Mouse (Mus musculus): Measurements from ENCODE around the gene Il15.

Gene Il15

DNA sequence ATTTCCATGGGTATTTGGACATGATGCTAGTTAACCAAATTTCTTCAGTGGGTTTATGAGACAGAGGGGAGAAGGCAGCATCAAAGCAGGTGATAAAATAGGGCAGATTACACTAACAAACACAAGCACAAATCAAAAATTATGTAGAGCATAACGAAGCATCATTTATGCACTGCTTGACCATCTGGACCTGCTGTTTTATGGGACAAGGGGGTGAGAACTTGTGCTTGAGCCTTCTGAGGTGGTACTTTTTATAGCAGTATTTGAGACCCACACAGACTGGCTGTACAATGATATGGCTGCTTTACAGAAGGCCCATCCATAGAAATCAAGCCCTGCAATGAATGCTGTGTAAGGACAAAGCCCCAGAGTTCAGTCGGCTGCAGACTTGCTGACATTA is 46.9 kb downstream of the Il15 start:
- ATAC-seq (ENCODE audit: low TSS enrichment), result no peak

DNA sequence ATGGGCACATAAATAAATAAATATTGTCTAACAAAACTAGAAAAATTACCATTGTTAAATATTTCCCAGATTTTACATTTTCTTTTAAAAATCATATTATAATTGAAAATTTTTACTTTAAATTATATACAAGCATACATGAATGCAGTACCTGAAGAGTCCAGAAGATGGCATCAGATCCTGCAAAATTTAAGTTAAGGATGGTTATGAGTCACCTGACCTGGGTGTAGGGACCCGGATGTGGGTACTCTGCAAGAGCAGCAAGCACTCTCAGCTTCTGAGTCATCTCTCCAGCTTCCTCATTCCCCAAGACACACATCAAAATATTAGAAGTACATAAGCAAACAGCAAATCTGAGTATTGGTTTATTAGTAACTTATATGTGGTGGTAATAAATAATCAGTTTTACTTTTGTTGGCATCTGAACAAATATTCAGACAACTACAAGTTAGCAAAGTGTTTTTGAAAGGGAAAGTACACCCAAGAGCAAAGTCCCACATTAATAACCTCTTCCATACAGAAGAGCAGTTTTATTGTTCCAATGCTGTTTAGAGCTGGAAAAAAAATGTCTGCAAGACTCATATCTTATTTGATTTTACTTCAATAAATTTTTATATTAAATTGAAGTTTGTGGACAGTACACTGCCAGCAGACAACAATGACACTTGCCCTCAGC is 51.6 kb downstream of the Il15 start:
- no peak for ATAC-seq (ENCODE audit: low TSS enrichment)

DNA sequence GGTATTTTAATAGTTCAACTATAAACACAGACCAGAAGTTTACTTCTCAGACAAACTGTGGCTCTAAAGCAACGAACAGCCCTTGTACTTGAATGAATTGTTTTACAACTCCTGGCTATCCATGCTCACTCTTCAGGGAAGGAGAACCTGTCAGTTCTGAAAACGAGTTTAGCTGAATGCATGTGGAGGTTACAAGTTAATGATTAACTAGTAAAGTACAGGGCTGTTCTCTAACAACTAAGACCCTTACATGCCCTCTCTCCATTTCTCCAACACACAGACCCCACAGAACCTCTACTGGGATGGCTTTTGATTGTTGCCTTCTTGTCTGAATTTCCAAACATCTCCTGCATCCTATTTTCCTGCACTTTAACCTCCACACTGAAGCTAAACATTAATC is 53.7 kb downstream of the Il15 start:
- no peak for ATAC-seq (ENCODE audit: low TSS enrichment)

DNA sequence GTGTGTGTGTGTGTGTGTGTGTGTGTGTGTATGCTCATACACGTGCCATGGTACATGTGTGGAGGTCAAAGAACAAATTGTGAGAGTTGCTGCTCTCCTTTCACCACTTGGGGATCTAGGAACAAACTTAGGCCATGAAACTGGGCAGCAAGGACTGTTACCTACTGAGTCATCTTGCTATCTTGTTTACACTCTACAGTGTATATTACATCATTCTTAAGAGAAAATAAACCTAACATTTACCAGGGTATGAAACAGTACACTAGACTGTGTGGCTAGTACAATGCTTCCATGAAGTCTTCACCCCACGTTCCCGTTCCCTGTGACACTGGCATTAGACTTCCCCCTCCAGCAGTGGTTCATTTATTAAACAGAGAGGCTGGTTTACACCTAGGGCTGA is 56.5 kb downstream of the Il15 start:
- ATAC-seq (ENCODE audit: low TSS enrichment), result no peak

DNA sequence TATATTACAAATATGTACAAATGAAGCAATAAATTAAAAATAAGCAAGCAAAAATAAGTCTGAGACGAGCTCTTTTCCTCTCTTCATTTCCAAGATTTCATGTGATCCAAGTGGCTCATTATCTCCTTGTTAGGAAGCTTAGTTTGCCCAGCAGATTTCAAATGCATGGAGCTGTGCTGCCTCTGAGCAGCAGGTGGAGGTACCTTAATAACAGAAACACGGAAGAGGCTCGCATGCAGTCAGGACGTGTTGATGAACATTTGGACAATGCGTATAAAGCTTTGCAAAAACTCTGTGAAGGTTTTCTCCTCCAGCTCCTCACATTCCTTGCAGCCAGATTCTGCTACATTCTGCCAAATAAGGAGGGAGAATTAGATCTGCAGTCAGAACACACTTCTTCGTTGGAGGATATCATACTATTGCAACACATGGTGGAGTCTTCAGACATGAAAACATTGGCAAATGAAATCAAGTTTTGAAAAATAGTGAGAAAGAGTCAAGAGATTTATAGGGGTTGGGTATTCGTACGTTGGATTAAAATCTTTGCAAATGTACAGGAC is 71.3 kb downstream of the Il15 start:
- ATAC-seq (ENCODE audit: low TSS enrichment), result no peak; the same call in 1 of the 2 replicates

DNA sequence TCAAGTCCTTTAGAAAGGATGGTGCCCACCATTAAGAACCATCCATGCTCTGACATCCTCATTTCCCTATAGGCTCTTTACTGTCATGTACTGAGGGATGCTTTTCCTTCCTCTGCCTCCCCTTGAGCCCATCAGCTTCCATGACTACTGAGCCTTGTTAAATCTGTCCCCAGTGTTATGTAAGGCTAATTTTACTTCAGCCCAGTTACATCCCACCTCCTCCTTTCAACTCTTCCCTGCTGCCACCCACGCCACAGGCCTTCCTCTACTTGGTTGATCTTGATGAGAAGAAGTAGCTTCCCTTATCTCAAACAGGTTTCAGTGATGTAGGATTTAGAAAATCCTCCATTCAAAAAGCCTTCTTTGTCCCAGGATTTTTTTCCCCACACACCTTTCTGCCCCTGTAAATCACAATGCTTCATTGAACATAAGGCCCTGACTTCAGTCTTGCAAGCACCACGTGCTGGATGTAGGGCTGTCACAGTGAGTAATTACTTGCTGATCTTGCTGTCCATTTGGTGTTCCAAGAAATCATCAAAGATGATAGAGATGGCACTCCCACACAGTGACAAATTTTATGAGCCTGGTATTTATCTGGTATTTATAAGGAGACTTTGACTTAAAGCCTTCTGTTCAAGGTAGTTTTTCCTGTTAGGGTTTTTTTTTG is 74.9 kb downstream of the Il15 start:
- peak; percentile 74 for ATAC-seq (ENCODE audit: low TSS enrichment)

DNA sequence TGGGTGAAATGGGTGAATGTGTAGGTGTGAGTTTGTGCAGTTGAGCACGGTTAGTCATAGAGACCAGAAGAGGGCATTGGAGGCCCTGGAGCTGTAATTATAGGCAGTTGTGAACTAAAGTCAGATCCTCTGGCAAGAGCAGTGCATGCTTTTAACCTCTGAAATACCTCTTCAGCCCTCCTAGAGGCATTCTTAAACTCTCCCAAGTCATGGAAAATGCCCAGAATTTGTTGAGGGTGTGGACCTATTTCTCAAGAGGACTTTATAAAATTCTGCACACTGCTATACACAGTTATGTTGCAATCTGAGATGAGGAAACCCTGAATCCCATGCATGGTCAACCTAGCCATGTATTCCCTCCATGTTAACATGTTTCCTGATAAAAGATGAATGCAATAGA is 77.0 kb downstream of the Il15 start:
- ATAC-seq (ENCODE audit: low TSS enrichment), result no peak

DNA sequence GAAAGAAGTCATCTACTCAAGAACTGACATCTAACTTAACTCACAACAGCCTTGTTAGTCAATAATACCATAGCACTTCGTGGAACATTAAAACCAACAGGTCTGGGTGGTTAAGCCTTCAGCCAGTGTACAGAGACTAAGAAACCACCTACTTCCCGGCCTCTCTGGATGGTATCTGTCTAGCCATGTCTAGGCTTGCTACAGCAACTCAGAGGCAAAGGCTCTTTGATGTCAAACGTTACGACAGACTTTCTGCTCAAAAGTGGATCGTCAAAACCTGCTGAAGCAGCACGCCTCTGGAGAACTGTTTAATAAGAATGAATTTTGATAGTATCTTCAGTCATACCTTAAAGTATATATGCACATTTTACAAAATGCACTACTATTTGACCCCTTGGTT is 77.4 kb downstream of the Il15 start:
- no peak for ATAC-seq (ENCODE audit: low TSS enrichment)

DNA sequence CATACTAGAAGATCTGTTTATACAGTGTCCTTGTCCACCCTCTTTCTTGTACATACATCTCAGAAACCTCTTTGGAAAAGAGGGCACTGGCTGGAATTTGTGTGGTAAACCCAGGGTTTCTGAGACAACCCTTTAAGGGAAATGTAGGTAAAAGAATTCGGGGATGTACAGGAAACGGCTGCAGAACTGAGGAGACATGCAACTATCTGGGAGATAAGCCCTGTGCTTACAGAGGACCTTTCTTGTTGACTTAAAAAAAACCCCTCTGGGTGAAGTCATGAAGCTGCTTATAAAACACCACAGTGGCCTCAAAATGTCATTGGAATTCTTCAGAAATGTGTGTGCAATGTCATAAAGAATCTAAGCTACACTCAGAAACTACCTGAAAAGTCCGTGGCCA is 85.6 kb downstream of the Il15 start:
- ATAC-seq (ENCODE audit: low TSS enrichment), result no peak

DNA sequence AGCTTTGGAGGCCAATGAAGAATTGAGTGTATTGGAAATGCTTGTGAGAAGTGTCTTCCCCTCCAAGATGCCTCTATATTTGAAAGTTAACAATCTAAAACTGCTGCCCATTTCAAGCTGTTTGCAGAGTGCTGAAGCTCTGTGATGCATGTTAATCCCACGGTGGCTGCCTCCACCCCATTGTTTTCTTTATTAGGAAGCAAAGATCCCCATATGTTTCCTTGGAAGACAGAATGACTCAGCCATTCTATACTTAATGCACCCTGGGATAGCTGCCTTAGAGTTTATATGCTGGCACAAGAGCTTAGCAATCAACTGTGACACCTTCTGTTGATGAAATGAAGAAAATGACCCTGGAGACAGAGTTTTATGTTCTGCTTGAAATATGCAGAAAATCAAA is 96.6 kb downstream of the Il15 start:
- no peak for ATAC-seq (ENCODE audit: low TSS enrichment)

DNA sequence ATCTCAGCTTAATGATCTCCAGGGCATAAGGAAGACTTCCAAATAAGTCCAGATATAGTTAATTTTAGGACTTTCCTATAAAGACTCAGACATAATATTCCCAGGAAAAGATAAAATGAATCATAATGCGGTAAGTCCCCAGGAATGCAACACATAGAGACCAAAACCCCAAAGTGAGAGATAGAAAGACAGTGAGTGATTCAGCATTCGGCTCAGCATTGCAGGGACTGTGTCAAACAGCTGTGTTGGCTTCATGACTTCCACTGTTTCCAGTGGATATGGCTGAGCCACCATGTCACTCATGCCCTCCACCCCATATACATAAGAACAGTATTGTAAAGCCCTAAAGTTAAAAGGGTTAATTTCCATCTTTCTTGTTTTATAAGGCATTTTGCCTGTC is 106.8 kb downstream of the Il15 start:
- ATAC-seq (ENCODE audit: low TSS enrichment), result no peak

DNA sequence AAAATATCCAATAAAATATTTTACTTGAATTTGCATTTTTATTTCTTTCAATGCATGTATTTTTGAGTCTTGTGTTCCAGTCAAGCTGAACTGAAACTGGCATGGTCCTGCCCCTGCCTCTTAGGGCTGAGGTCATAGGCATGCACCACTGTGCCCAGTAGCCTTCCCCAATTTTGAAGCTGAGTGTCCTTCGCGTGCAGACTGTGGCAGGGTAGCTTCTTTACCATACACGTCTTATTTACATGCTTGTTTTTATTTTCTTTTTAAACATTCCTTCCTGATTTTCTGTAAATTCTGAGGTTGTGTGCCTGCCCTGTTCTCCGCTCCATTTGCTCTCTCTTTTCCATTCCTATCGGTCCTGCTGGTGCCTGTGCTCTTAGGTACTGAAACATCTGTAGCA is 111.4 kb downstream of the Il15 start:
- ATAC-seq (ENCODE audit: low TSS enrichment), result no peak

DNA sequence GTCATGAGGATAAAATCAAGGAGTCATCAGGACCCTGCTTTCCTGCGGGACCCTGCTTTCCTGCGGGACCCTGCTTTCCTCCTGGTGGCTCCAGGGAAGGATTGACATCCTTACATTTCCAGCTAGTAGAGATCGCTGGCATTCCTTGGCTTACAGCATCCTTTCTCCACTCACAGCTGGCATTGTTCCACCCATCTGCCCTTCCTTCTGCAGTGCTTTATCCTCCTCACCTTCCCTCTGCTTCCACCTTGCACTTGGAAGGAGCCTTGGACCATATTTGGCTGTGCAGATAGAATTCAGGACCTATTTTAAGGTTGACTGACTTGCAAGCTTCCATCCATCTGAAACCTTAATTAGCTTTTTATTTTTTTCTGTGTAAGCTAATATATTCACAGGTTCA is 117.2 kb downstream of the Il15 start:
- no peak for ATAC-seq (ENCODE audit: low TSS enrichment)

DNA sequence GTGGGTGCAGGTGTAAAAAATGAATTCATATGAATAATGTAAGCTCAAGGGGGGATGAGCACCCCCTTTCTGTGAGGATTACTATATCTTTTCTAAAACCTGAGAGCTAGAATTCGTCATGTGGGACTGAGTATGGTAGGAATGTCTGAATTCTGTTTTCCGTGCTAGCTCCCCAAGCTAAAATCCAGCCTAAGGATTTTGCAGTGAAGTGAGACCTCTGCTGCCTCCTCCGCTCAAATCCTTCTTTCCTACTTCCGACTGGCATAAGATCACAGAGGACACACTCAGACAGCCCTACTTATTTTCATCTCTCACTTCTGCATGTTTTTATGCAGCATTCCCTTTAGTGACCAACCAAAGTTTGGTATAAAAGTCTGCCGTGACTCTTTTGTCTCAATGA is 121.0 kb downstream of the Il15 start:
- peak; percentile 83 for ATAC-seq (ENCODE audit: low TSS enrichment)

Data from frontal cortex, adult (tissue).